Mouse (Mus musculus) bone marrow macrophage, adult 2 months (primary cell): ENCODE data around the gene Ttf2. TPM values are rescaled to one million over a fixed set of nuclear protein-coding genes. Genes with fewer than 3 reads are reported as not detected.

Source experiments
- H3K27ac ChIP-seq: 2 replicates; pipeline ENCODE4 v1.5.1; 2012; ENCODE audit warnings: low read depth, low read length; ENCODE audit not compliant: insufficient read depth
- H3K4me1 ChIP-seq: 2 replicates; pipeline ENCODE4 v1.6.1; 2012; ENCODE audit warnings: low read length; ENCODE audit not compliant: control insufficient read depth, insufficient read depth
- H3K4me3 ChIP-seq: 2 replicates; pipeline ENCODE4 v1.5.1; 2012; ENCODE audit warnings: mild to moderate bottlenecking, low read length, moderate library complexity; ENCODE audit not compliant: insufficient read depth
- CTCF ChIP-seq: IDR thresholded peaks from 2 replicates; pipeline ENCODE4 v1.5.1; 2012; ENCODE audit warnings: low read depth, mild to moderate bottlenecking, low read length, moderate library complexity
- POLR2A ChIP-seq: IDR thresholded peaks from 2 replicates; pipeline ENCODE4 v1.6.1; 2012; ENCODE audit warnings: mild to moderate bottlenecking, low read depth, low read length, borderline replicate concordance
- polyA plus RNA-seq: library from polyadenylated mRNA; stranded (reverse); fragments of >200 nt; gene quantifications from 2 replicates; pipeline ENCODE4 v1.2.4, GENCODE M21; 2012; ENCODE audit not compliant: missing spikeins, insufficient read depth, insufficient read length

Ttf2 gene
- 11.4 and 15.8 TPM in 2 replicates for polyA plus RNA-seq

GRCm38 (mm10) chr3:100969176-100969917 is at the start of gene Ttf2:
Gene Ttf2, minus strand, starts transcription at chr3:100969663.
- TF ChIP-seq CTCF: no peak
- no peak for TF ChIP-seq POLR2A
- Histone ChIP-seq H3K4me3 (peak within 1 kb of the TSS; percentile 66), H3K27ac (no peak within 1 kb of the TSS), H3K4me1 (peaks cover 2% of the 10 kb centered on the region; the same call in 1 of the 2 replicates)

- H3K4me1 ChIP-seq: peaks cover 2% of the 10 kb centered on the region; the same call in 1 of the 2 replicates
- no peak overlapping the region for H3K27ac ChIP-seq
- TF ChIP-seq POLR2A (no peak), CTCF (no peak)
- no peak overlapping the region for H3K4me3 ChIP-seq
Observed at GRCm38 (mm10) chr3:101018494-101018893, 49.0 kb upstream of the Ttf2 start.

GRCm38 (mm10) chr3:101016050-101016449 is 46.6 kb upstream of the Ttf2 start:
- no peak overlapping the region for H3K4me3 ChIP-seq
- peaks cover 16% of the 10 kb centered on the region for H3K4me1 ChIP-seq
- TF ChIP-seq CTCF: no peak
- TF ChIP-seq POLR2A: no peak
- no peak overlapping the region for H3K27ac ChIP-seq

GRCm38 (mm10) chr3:101015254-101015653 is 45.8 kb upstream of the Ttf2 start:
- Histone ChIP-seq H3K4me1 (peaks cover 16% of the 10 kb centered on the region), H3K4me3 (no peak overlapping the region), H3K27ac (no peak overlapping the region)
- TF ChIP-seq CTCF (no peak), POLR2A (no peak)

- Histone ChIP-seq H3K27ac (no peak overlapping the region), H3K4me3 (no peak overlapping the region), H3K4me1 (peaks cover 24% of the 10 kb centered on the region)
- TF ChIP-seq POLR2A (no peak), CTCF (no peak)
Observed at GRCm38 (mm10) chr3:101013536-101013935, 44.1 kb upstream of the Ttf2 start.

GRCm38 (mm10) chr3:101013005-101013404 is 43.5 kb upstream of the Ttf2 start:
- no peak for TF ChIP-seq POLR2A
- H3K4me3 ChIP-seq: no peak overlapping the region
- H3K4me1 ChIP-seq: peaks cover 24% of the 10 kb centered on the region
- H3K27ac ChIP-seq: no peak overlapping the region

GRCm38 (mm10) chr3:101012597-101012996 is 43.1 kb upstream of the Ttf2 start:
- Histone ChIP-seq H3K4me1 (peaks cover 24% of the 10 kb centered on the region), H3K4me3 (no peak overlapping the region), H3K27ac (no peak overlapping the region)
- TF ChIP-seq CTCF: no peak
- no peak for TF ChIP-seq POLR2A

- TF ChIP-seq CTCF: no peak
- Histone ChIP-seq H3K4me1 (peaks cover 24% of the 10 kb centered on the region), H3K27ac (no peak overlapping the region), H3K4me3 (no peak overlapping the region)
Observed at GRCm38 (mm10) chr3:101012131-101012571, 42.7 kb upstream of the Ttf2 start.

GRCm38 (mm10) chr3:101011203-101011600 is 41.7 kb upstream of the Ttf2 start:
- no peak for TF ChIP-seq POLR2A
- TF ChIP-seq CTCF: no peak
- Histone ChIP-seq H3K4me3 (no peak overlapping the region), H3K4me1 (peaks cover 28% of the 10 kb centered on the region), H3K27ac (peak overlapping the region; percentile 55)

- TF ChIP-seq POLR2A (no peak), CTCF (no peak)
- Histone ChIP-seq H3K4me1 (peaks cover 32% of the 10 kb centered on the region), H3K4me3 (no peak overlapping the region), H3K27ac (peak overlapping the region; percentile 55)
Observed at GRCm38 (mm10) chr3:101010589-101011202, 41.2 kb upstream of the Ttf2 start.
